Mouse (Mus musculus): Measurements from ENCODE around the gene Hmbs. TPM values are rescaled to one million over a fixed set of nuclear protein-coding genes. Genes with fewer than 3 reads are reported as not detected.
"Not testable (repeated sequence)": the region's sequence is repeated elsewhere in the genome, so short reads cannot be mapped to it uniquely, and the experiment has no call there.

Gene Hmbs
- polyA plus RNA-seq, 1 experiment from 2014 or later: 135 TPM

- under 1% methylated on average over 89 of the region's 91 CpGs for WGBS
- Histone ChIP-seq H3K9ac (peak within 1 kb of the TSS; percentile 99), H3K4me1 (peaks cover 29% of the 10 kb centered on the region), H3K27ac (replicated peaks) (peak within 1 kb of the TSS; percentile 99), H3K9me3 (no peaks in the 10 kb centered on the region), H3K27me3 (replicated peaks) (no peaks in the 10 kb centered on the region), H3K36me3 (peaks cover 77% of the 10 kb centered on the region), H3K4me3 (peak within 1 kb of the TSS; percentile 97), H3K4me2 (peak within 1 kb of the TSS; percentile 81)
- peak; percentile 92 for ATAC-seq (ENCODE audit: extremely low read depth, insufficient number of reproducible peaks, low FRiP score, low TSS enrichment)
Observed at GRCm38 (mm10) chr9:44334396-44335330, 9.4 kb downstream of the Hmbs start, which contains the start of gene H2afx. H2afx (plus strand) TSS chr9:44334694.

DNA sequence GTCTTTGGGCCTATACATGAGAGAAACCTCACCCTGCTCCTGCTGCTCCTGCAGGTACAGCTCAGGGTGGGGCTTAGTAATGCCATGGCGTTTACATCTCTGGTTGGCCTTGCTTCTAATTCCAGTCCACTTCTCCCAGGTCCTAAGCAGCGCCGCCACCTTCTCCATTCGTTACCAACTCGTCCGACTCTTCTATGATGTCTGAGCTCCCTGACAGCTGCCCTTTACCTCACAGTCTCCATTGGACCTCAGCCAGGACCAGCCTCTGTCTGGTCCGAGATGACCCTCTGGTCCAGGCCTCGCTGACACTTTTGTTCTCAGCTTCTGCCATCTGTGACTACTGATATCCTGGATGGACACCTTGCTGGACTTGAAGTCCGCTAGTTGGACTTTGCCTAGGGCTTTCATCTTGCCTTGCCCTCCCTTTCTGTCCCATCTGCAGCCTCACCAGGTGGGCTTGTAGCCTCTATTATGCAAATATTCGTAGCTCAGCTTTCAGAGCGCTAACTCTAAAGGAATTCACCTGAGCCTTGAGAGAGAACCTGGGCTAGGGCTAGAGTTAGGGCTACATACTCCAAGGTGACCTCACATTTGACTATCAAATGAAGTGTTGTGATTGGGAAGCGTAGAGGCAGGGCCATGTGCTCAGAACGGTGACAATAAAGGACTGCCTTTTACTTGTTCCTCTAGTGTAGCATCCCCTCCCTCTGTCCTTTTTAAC, 10.9 kb downstream of the Hmbs start:
- no peak overlapping the region for H3K4me2 ChIP-seq
- H3K4me1 ChIP-seq: peaks cover 29% of the 10 kb centered on the region
- H3K9ac ChIP-seq: no peak overlapping the region
- peaks cover 77% of the 10 kb centered on the region for H3K36me3 ChIP-seq
- whole genome bisulfite sequencing: 94% methylated on average over 13 of the region's 13 CpGs
- H3K4me3 ChIP-seq: no peak overlapping the region
- H3K27ac ChIP-seq (replicated peaks): no peak overlapping the region
- no peaks in the 10 kb centered on the region for H3K9me3 ChIP-seq
- ATAC-seq (ENCODE audit: extremely low read depth, insufficient number of reproducible peaks, low FRiP score, low TSS enrichment): no peak
- H3K27me3 ChIP-seq (replicated peaks): no peaks in the 10 kb centered on the region

GRCm38 (mm10) chr9:44330736-44331135, 13.3 kb downstream of the Hmbs start:
- Histone ChIP-seq H3K36me3 (peaks cover 63% of the 10 kb centered on the region), H3K9me3 (no peaks in the 10 kb centered on the region), H3K4me1 (peaks cover 17% of the 10 kb centered on the region), H3K27ac (replicated peaks) (no peak overlapping the region), H3K9ac (no peak overlapping the region), H3K4me3 (no peak overlapping the region), H3K4me2 (no peak overlapping the region), H3K27me3 (replicated peaks) (no peaks in the 10 kb centered on the region)
- WGBS: 89% methylated on average over 6 of the region's 6 CpGs
- ATAC-seq (ENCODE audit: extremely low read depth, insufficient number of reproducible peaks, low FRiP score, low TSS enrichment): no peak

GRCm38 (mm10) chr9:44327926-44328325, 16.1 kb downstream of the Hmbs start:
- Histone ChIP-seq H3K4me2 (peak overlapping the region; percentile 86), H3K9ac (peak overlapping the region; percentile 95), H3K4me3 (peak overlapping the region; percentile 87), H3K9me3 (no peaks in the 10 kb centered on the region), H3K27me3 (replicated peaks) (no peaks in the 10 kb centered on the region), H3K36me3 (peaks cover 51% of the 10 kb centered on the region), H3K4me1 (peaks cover 15% of the 10 kb centered on the region), H3K27ac (replicated peaks) (peak overlapping the region; percentile 97; the same call in 1 of the 2 replicates)
- no peak for ATAC-seq (ENCODE audit: extremely low read depth, insufficient number of reproducible peaks, low FRiP score, low TSS enrichment)
- WGBS: 76% methylated on average over 5 of the region's 5 CpGs

DNA sequence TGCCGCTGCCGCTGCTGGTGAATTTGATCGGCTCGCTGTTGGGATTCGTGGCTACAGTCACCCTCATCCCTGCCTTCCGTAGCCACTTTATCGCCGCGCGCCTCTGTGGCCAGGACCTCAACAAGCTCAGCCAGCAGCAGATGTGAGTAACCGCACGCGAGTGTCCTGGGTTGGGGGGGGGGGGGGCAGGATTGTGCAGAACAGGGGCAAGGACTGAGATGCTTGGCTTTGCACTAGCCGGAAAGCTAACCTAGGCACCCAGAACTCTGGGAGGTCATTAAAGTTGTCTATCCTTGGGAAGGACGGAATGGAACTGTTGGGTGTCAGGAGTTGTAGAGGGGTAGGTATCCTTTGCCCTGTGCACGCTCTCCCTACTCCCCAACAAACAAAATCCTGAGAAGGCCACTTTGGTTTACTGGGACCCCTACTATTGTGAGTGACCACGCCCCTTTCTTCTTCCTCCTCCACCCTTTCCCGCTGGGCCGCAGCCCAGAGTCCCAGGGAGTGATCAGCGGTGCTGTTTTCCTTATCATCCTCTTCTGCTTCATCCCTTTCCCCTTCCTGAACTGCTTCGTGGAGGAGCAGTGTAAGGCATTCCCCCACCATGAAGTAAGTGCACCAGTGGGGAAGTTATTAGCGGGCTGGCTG, 16.8 kb downstream of the Hmbs start:
- no peaks in the 10 kb centered on the region for H3K9me3 ChIP-seq
- peaks cover 15% of the 10 kb centered on the region for H3K4me1 ChIP-seq
- H3K9ac ChIP-seq: peak overlapping the region; percentile 95
- peak overlapping the region; percentile 87 for H3K4me3 ChIP-seq
- H3K27me3 ChIP-seq (replicated peaks): no peaks in the 10 kb centered on the region
- under 1% methylated on average over 22 of the region's 22 CpGs for WGBS
- H3K4me2 ChIP-seq: peak overlapping the region; percentile 86
- H3K36me3 ChIP-seq: peaks cover 43% of the 10 kb centered on the region
- ATAC-seq (ENCODE audit: extremely low read depth, insufficient number of reproducible peaks, low FRiP score, low TSS enrichment): no peak
- H3K27ac ChIP-seq (replicated peaks): peak overlapping the region; percentile 97

DNA sequence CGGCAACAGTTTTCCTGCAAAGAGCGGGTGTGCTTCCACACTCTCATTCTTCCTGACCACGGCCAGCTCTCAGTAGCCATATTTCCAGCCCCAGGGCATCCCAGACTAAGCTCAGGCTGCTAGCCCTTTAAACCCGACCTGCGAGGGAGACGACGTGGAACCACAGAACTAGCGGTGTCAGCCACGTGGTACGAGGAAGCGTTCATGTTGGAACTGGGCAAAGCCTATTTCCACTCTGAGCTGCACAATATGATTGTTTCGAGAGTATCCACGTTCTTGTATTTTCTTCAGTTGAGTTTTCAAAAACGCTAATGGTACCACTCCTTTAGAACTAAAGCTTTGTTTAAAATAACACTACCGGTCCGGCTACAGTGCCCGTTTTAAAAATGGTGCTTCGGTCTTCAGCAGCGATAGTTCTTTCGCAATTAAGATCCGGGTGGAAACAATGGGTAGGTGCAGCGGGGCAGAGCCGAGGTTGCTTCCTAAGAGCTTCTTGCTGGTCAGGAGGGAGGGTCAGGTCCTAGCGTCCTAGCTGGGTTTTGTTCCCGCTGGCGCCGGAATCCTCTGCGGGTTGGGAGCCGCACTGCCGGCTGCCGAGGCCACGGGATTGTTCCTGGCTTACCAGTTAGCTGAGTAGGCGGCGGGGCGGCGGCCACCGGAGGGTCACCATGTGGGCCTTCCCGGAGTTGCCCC, 17.5 kb downstream of the Hmbs start:
- H3K4me3 ChIP-seq: peak overlapping the region; percentile 87
- peak; percentile 70 for ATAC-seq (ENCODE audit: extremely low read depth, insufficient number of reproducible peaks, low FRiP score, low TSS enrichment)
- H3K9me3 ChIP-seq: no peaks in the 10 kb centered on the region
- H3K27me3 ChIP-seq (replicated peaks): no peaks in the 10 kb centered on the region
- H3K36me3 ChIP-seq: peaks cover 37% of the 10 kb centered on the region
- H3K9ac ChIP-seq: peak overlapping the region; percentile 95
- under 1% methylated on average over 38 of the region's 38 CpGs for WGBS
- peak overlapping the region; percentile 86 for H3K4me2 ChIP-seq
- H3K27ac ChIP-seq (replicated peaks): peak overlapping the region; percentile 97
- peaks cover 15% of the 10 kb centered on the region for H3K4me1 ChIP-seq

GRCm38 (mm10) chr9:44325768-44326370, 18.2 kb downstream of the Hmbs start, which contains the start of gene Dpagt1:
Dpagt1 (plus strand) TSS chr9:44326019.
- 3% methylated on average over 12 of the region's 12 CpGs for WGBS
- peak within 1 kb of the TSS; percentile 95 for H3K9ac ChIP-seq
- H3K36me3 ChIP-seq: peaks cover 30% of the 10 kb centered on the region
- peak within 1 kb of the TSS; percentile 97 for H3K27ac ChIP-seq (replicated peaks)
- peak within 1 kb of the TSS; percentile 87 for H3K4me3 ChIP-seq
- H3K27me3 ChIP-seq (replicated peaks): no peaks in the 10 kb centered on the region
- peak within 1 kb of the TSS; percentile 86 for H3K4me2 ChIP-seq
- ATAC-seq (ENCODE audit: extremely low read depth, insufficient number of reproducible peaks, low FRiP score, low TSS enrichment): no peak
- H3K4me1 ChIP-seq: peaks cover 19% of the 10 kb centered on the region
- no peaks in the 10 kb centered on the region for H3K9me3 ChIP-seq

GRCm38 (mm10) chr9:44325032-44325767, 18.8 kb downstream of the Hmbs start:
- WGBS: 61% methylated on average over 7 of the region's 8 CpGs
- H3K4me3 ChIP-seq: peak overlapping the region; percentile 87
- not testable (repeated sequence) for H3K27me3 ChIP-seq (replicated peaks); H3K9me3 ChIP-seq; ATAC-seq (ENCODE audit: extremely low read depth, insufficient number of reproducible peaks, low FRiP score, low TSS enrichment)
- H3K4me1 ChIP-seq: peaks cover 24% of the 10 kb centered on the region
- peak overlapping the region; percentile 86 for H3K4me2 ChIP-seq
- H3K27ac ChIP-seq (replicated peaks): peak overlapping the region; percentile 97; the same call in 1 of the 2 replicates
- peak overlapping the region; percentile 95 for H3K9ac ChIP-seq
- H3K36me3 ChIP-seq: peaks cover 24% of the 10 kb centered on the region

DNA sequence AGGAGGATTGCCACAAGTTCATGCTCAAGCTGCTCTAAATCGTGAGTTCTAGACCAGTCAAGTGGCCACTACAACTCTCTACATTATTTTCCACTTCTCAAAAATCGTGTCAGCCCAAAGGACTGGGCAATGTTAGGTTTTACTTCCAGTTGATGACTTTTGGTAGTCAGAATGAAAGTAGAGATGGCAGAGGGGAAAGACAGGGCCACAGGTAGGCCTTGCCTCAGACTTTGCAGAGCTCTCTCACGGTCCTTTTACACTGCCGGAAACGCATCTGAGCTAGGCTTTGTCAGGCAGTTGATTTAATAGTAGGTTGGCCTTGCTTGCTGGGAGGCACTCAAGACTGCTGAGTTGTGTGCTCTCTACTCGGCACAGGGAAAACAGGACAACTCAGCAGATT, 19.9 kb downstream of the Hmbs start:
- Histone ChIP-seq H3K9me3 (no peaks in the 10 kb centered on the region), H3K4me3 (no peak overlapping the region), H3K4me2 (no peak overlapping the region), H3K27ac (replicated peaks) (no peak overlapping the region), H3K27me3 (replicated peaks) (no peaks in the 10 kb centered on the region), H3K4me1 (peaks cover 27% of the 10 kb centered on the region), H3K9ac (no peak overlapping the region), H3K36me3 (peaks cover 13% of the 10 kb centered on the region)
- ATAC-seq (ENCODE audit: extremely low read depth, insufficient number of reproducible peaks, low FRiP score, low TSS enrichment): no peak
- WGBS: 84% methylated on average over 6 of the region's 6 CpGs

GRCm38 (mm10) chr9:44323656-44324055, 20.4 kb downstream of the Hmbs start:
- 69% methylated on average over 4 of the region's 4 CpGs for WGBS
- H3K4me2 ChIP-seq; H3K36me3 ChIP-seq; ATAC-seq (ENCODE audit: extremely low read depth, insufficient number of reproducible peaks, low FRiP score, low TSS enrichment); H3K9ac ChIP-seq; H3K27me3 ChIP-seq (replicated peaks); H3K4me3 ChIP-seq; H3K27ac ChIP-seq (replicated peaks); H3K9me3 ChIP-seq: not testable (repeated sequence)
- peaks cover 32% of the 10 kb centered on the region for H3K4me1 ChIP-seq
